Mouse (Mus musculus) lung, postnatal 0 days (tissue): ENCODE data around the gene Pycr1.

Experiments
- CTCF ChIP-seq: IDR thresholded peaks from 2 replicates; pipeline ENCODE4 v1.5.1; 2016; ENCODE audit warnings: antibody characterized with exemption, mild to moderate bottlenecking
- EP300 ChIP-seq: IDR thresholded peaks from 2 replicates; pipeline ENCODE4 v1.6.1; 2016; ENCODE audit warnings: antibody characterized with exemption, mild to moderate bottlenecking, control low read depth

GRCm38 (mm10) chr11:120597240-120598235, 46.0 kb downstream of the Pycr1 start:
- TF ChIP-seq CTCF: no peak
- TF ChIP-seq EP300: no peak
